Mouse (Mus musculus) MEL (cell line): ENCODE measurements around the gene Vsx1.

ENCODE experiments used
- CTCF ChIP-seq, 3 experiments: IDR thresholded peaks in 2 of 3; conservative IDR thresholded peaks in 1 of 3; 2 replicates each; pipeline ENCODE4 v1.5.1; 2011 to 2012; ENCODE audit warnings: low read length in 3 of 3, low read depth in 2 of 3, mild to moderate bottlenecking in 2 of 3, improper control_type of control experiment in 1 of 3, inconsistent platforms in 1 of 3, mixed read lengths in 1 of 3, moderate library complexity in 1 of 3; ENCODE audit not compliant: control insufficient read depth in 1 of 3, insufficient read depth in 1 of 3, poor library complexity in 1 of 3, severe bottlenecking in 1 of 3
- E2F4 ChIP-seq: IDR thresholded peaks from 2 replicates; pipeline ENCODE4 v1.6.1; 2011; ENCODE audit warnings: low read depth, low read length, improper control_type of control experiment, borderline replicate concordance
- ELF1 ChIP-seq: IDR thresholded peaks from 2 replicates; pipeline ENCODE4 v1.6.1; 2014; ENCODE audit warnings: low read depth, mild to moderate bottlenecking, inconsistent platforms, low read length, improper control_type of control experiment, moderate library complexity
- EP300 ChIP-seq, 2 experiments: IDR thresholded peaks; 2 replicates each; pipeline ENCODE4 v1.6.1; 2011; ENCODE audit warnings: improper control_type of control experiment in 2 of 2, low read length in 2 of 2, low read depth in 1 of 2, mild to moderate bottlenecking in 1 of 2
- KAT2A ChIP-seq: conservative IDR thresholded peaks from 2 replicates; pipeline ENCODE4 v1.6.1; 2012; ENCODE audit warnings: low read depth, low read length, improper control_type of control experiment, inconsistent platforms
- MAFK ChIP-seq: IDR thresholded peaks from 2 replicates; pipeline ENCODE4 v1.6.1; 2011; ENCODE audit warnings: low read depth, mild to moderate bottlenecking, low read length, improper control_type of control experiment, borderline replicate concordance
- NELFE ChIP-seq: IDR thresholded peaks from 2 replicates; pipeline ENCODE4 v1.6.1; 2011; ENCODE audit warnings: low read depth, low read length, improper control_type of control experiment
- POLR2A ChIP-seq, 2 experiments: IDR thresholded peaks; 2 replicates each; pipeline ENCODE4 v1.6.1; 2011 to 2012; ENCODE audit warnings: low read length in 2 of 2, mild to moderate bottlenecking in 2 of 2, control low read depth in 1 of 2, improper control_type of control experiment in 1 of 2, low read depth in 1 of 2, moderate library complexity in 1 of 2; ENCODE audit not compliant: control insufficient read depth in 1 of 2, insufficient read depth in 1 of 2, poor library complexity in 1 of 2
- SIN3A ChIP-seq: IDR thresholded peaks from 2 replicates; pipeline ENCODE4 v1.6.1; 2012; ENCODE audit warnings: low read length, improper control_type of control experiment, inconsistent platforms
- TAL1 ChIP-seq: IDR thresholded peaks from 2 replicates; pipeline ENCODE4 v1.6.1; 2012; ENCODE audit warnings: mild to moderate bottlenecking, inconsistent platforms, low read length, moderate library complexity, mixed read lengths
- TBP ChIP-seq: IDR thresholded peaks from 2 replicates; pipeline ENCODE4 v1.8.0; 2011; ENCODE audit warnings: low read depth, low read length, improper control_type of control experiment
- USF2 ChIP-seq, 2 experiments: IDR thresholded peaks; 2 replicates each; pipeline ENCODE4 v1.6.1; 2011 to 2012; ENCODE audit warnings: improper control_type of control experiment in 2 of 2, low read length in 2 of 2, borderline replicate concordance in 1 of 2, inconsistent platforms in 1 of 2, low read depth in 1 of 2, mild to moderate bottlenecking in 1 of 2; ENCODE audit not compliant: insufficient read depth in 1 of 2
- ZC3H11A ChIP-seq: IDR thresholded peaks from 2 replicates; pipeline ENCODE4 v1.6.1; 2012; ENCODE audit warnings: low read depth, mild to moderate bottlenecking, inconsistent platforms, low read length, improper control_type of control experiment
- ZKSCAN1 ChIP-seq: IDR thresholded peaks from 2 replicates; pipeline ENCODE4 v1.6.1; 2012; ENCODE audit warnings: low read depth, mild to moderate bottlenecking, inconsistent platforms, low read length, improper control_type of control experiment, moderate library complexity

DNA sequence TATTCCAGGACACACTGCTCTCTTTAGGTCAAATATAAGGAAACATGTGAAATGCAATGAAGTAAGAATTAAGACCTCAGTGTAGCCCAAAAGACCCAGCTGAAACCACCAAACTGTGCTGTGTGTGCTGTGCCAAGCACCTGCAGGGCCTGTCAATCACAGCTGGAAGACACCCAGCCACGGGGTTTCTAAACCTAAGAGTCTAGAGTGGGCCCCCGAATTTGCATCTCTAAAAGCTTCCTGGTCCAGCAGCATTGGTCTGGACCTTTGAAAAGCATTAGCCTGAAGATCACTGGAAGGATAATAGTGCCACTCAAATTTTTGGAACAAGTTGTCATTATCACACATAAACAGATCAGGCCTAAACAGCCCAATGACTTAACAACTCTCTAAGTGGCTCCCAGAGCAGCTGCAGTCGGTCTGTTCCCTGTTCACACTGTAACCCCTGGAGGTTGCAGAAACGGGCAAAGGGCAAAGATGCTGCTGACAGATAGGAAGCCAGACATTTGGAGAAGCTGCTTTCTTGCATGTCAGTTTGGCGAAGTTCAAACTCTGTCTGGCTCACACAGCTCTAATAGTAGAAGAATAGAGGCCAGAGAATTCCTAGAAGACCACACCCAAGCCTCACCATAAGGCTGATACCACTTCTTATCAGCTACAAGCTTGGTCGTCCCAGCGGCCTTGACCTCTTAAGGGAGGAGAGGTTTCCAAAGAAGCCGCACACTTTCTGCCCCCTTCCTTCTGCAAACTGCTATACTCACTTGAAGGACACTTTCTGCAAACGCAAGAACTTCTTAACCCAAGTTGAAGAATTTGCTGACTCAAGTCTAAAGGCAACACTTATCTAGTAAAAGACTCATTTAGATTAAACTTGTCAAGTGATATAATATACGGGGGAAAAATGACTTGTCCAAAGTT, 23.4 kb downstream of the Vsx1 start:
- no peak; the same call in 1 of the 2 replicates for TF ChIP-seq SIN3A
- no peak for TF ChIP-seq CTCF (IDR thresholded peaks at IDR 0.05 in 2 of 3, conservative IDR thresholded peaks at IDR 0.05 in 1 of 3; ENCODE audit: control insufficient read depth in 1 of 3, insufficient read depth in 1 of 3, low read depth in 2 of 3, low read length in 3 of 3, poor library complexity in 1 of 3, severe bottlenecking in 1 of 3)
- no peak for TF ChIP-seq NELFE
- no peak for TF ChIP-seq USF2 (IDR thresholded peaks at IDR 0.05; ENCODE audit: borderline replicate concordance in 1 of 2, insufficient read depth in 1 of 2, low read depth in 1 of 2, low read length in 2 of 2)
- no peak for TF ChIP-seq ELF1
- TF ChIP-seq TAL1: peak; percentile 74
- no peak for TF ChIP-seq ZKSCAN1
- no peak for TF ChIP-seq TBP
- TF ChIP-seq POLR2A (IDR thresholded peaks at IDR 0.05; ENCODE audit: control insufficient read depth in 1 of 2, insufficient read depth in 1 of 2, low read depth in 1 of 2, low read length in 2 of 2, poor library complexity in 1 of 2): no peak
- peak; percentile 68 to 79 for TF ChIP-seq EP300 (IDR thresholded peaks at IDR 0.05; ENCODE audit: low read depth in 1 of 2, low read length in 2 of 2)
- no peak for TF ChIP-seq ZC3H11A
- TF ChIP-seq E2F4: no peak
- TF ChIP-seq MAFK: peak; percentile 74; the same call in 1 of the 2 replicates
- no peak for TF ChIP-seq KAT2A
